Mouse (Mus musculus) CH12.LX (cell line): ENCODE data around the gene Ugt1a2. TPM values are rescaled to one million over a fixed set of nuclear protein-coding genes. Genes with fewer than 3 reads are reported as not detected.

Source experiments
- DNase-seq: peaks from one replicate; pipeline ENCODE4 v3.0.0-alpha.2; 2013; ENCODE audit errors: extremely low read depth
- H3K27ac ChIP-seq: 2 replicates; pipeline ENCODE4 v1.5.1; 2012; ENCODE audit warnings: low read depth, mild to moderate bottlenecking, control low read depth, moderate library complexity; ENCODE audit not compliant: insufficient read depth
- H3K27me3 ChIP-seq: replicated peaks from 2 replicates; pipeline ENCODE3; 2012; ENCODE audit warnings: inconsistent platforms
- H3K36me3 ChIP-seq, 2 experiments: replicated peaks in 1 of 2; 2 replicates each; pipeline versions ENCODE3 to v1.6.1; 2012; ENCODE audit warnings: inconsistent platforms in 1 of 2, low read length in 1 of 2, mild to moderate bottlenecking in 1 of 2, mixed read lengths in 1 of 2, moderate library complexity in 1 of 2; ENCODE audit not compliant: control insufficient read depth in 1 of 2, insufficient read depth in 1 of 2
- H3K4me1 ChIP-seq, 2 experiments: 2 replicates each; pipeline ENCODE4 v1.6.1; 2012; ENCODE audit warnings: inconsistent platforms in 1 of 2, moderate library complexity in 1 of 2; ENCODE audit not compliant: insufficient read depth in 2 of 2, control insufficient read depth in 1 of 2
- H3K4me2 ChIP-seq: 2 replicates; pipeline ENCODE4 v1.6.1; 2012; ENCODE audit warnings: low read depth, mild to moderate bottlenecking, control low read depth; ENCODE audit not compliant: poor library complexity, insufficient read depth, severe bottlenecking
- H3K4me3 ChIP-seq, 3 experiments: fragments of 150-350 bp in 1 of 3; sonication (generic) in 1 of 3; replicated peaks in 1 of 3; 2 replicates each; pipeline versions ENCODE3 to v1.5.1; 2011 to 2012; ENCODE audit warnings: low read depth in 2 of 3, low read length in 2 of 3, mild to moderate bottlenecking in 2 of 3, moderate library complexity in 2 of 3, control low read depth in 1 of 3, improper control_type of control experiment in 1 of 3, inconsistent platforms in 1 of 3, mixed read lengths in 1 of 3; ENCODE audit not compliant: poor library complexity in 1 of 3
- H3K79me2 ChIP-seq: replicated peaks from 2 replicates; pipeline ENCODE4 v1.6.1; 2012; ENCODE audit warnings: mild to moderate bottlenecking, moderate library complexity; ENCODE audit not compliant: control insufficient read depth, poor library complexity, insufficient read depth, severe bottlenecking; ENCODE audit errors: extremely low read depth
- H3K9ac ChIP-seq: 2 replicates; pipeline ENCODE4 v1.6.1; 2012; ENCODE audit warnings: low read depth, mild to moderate bottlenecking, control low read depth, moderate library complexity; ENCODE audit not compliant: insufficient read depth
- H3K9me3 ChIP-seq: replicated peaks from 2 replicates; pipeline ENCODE3; 2012; ENCODE audit warnings: low read length, inconsistent platforms, mixed read lengths
- CHD2 ChIP-seq: IDR thresholded peaks from 2 replicates; pipeline ENCODE4 v1.6.1; 2011; ENCODE audit warnings: low read length, improper control_type of control experiment
- CTCF ChIP-seq, 2 experiments: IDR thresholded peaks in 1 of 2; conservative IDR thresholded peaks in 1 of 2; 2 replicates each; pipeline ENCODE4 v1.5.1; 2011 to 2012; ENCODE audit warnings: low read depth in 2 of 2, low read length in 2 of 2, improper control_type of control experiment in 1 of 2, inconsistent platforms in 1 of 2, mild to moderate bottlenecking in 1 of 2, moderate library complexity in 1 of 2
- ETS1 ChIP-seq: conservative IDR thresholded peaks from 2 replicates; pipeline ENCODE4 v1.6.1; 2012; ENCODE audit warnings: low read depth, mild to moderate bottlenecking, inconsistent platforms, low read length, improper control_type of control experiment, moderate library complexity
- GABPA ChIP-seq: IDR thresholded peaks from 2 replicates; pipeline ENCODE4 v1.6.1; 2012; ENCODE audit warnings: low read depth, low read length, improper control_type of control experiment, inconsistent platforms; ENCODE audit not compliant: insufficient replicate concordance
- IRF4 ChIP-seq: IDR thresholded peaks from 2 replicates; pipeline ENCODE4 v1.6.1; 2014; ENCODE audit warnings: low read depth, mild to moderate bottlenecking, inconsistent platforms, low read length, improper control_type of control experiment
- KAT2A ChIP-seq: IDR thresholded peaks from 2 replicates; pipeline ENCODE4 v1.6.1; 2012; ENCODE audit warnings: low read length, improper control_type of control experiment, inconsistent platforms; ENCODE audit not compliant: insufficient replicate concordance
- MAZ ChIP-seq: IDR thresholded peaks from 2 replicates; pipeline ENCODE4 v1.6.1; 2012; ENCODE audit warnings: low read depth, mild to moderate bottlenecking, inconsistent platforms, low read length, improper control_type of control experiment, moderate library complexity
- MYC ChIP-seq: IDR thresholded peaks from 2 replicates; pipeline ENCODE4 v1.6.1; 2011; ENCODE audit warnings: low read depth, mild to moderate bottlenecking, improper control_type of control experiment, low read length
- NELFE ChIP-seq: IDR thresholded peaks from 2 replicates; pipeline ENCODE4 v1.6.1; 2011; ENCODE audit warnings: low read depth, low read length, improper control_type of control experiment
- NRF1 ChIP-seq: IDR thresholded peaks from 2 replicates; pipeline ENCODE4 v1.6.1; 2014; ENCODE audit warnings: low read depth, mild to moderate bottlenecking, inconsistent platforms, low read length, improper control_type of control experiment, moderate library complexity
- TCF12 ChIP-seq: IDR thresholded peaks from 2 replicates; pipeline ENCODE4 v1.6.1; 2014; ENCODE audit warnings: low read depth, mild to moderate bottlenecking, inconsistent platforms, low read length, improper control_type of control experiment
- USF1 ChIP-seq: IDR thresholded peaks from 2 replicates; pipeline ENCODE4 v1.6.1; 2014; ENCODE audit warnings: low read depth, mild to moderate bottlenecking, inconsistent platforms, low read length, improper control_type of control experiment
- ZC3H11A ChIP-seq: IDR thresholded peaks from 2 replicates; pipeline ENCODE4 v1.6.1; 2012; ENCODE audit warnings: low read depth, mild to moderate bottlenecking, inconsistent platforms, low read length, improper control_type of control experiment
- ZKSCAN1 ChIP-seq: IDR thresholded peaks from 2 replicates; pipeline ENCODE4 v1.6.1; 2012; ENCODE audit warnings: low read depth, inconsistent platforms, low read length, improper control_type of control experiment, borderline replicate concordance
- ZMIZ1 ChIP-seq: IDR thresholded peaks from 2 replicates; pipeline ENCODE4 v1.6.1; 2012; ENCODE audit warnings: low read depth, mild to moderate bottlenecking, inconsistent platforms, low read length, improper control_type of control experiment
- dilution Hi-C: fragments of 300-500 bp; cut with MboI; formaldehyde crosslinking; loops from 2 replicates; pipeline ENCODE4 v1.14.3; 2020; ENCODE audit warnings: low sequenced_read_pairs; ENCODE audit not compliant: extremely low pct_unique_long_range_greater_than_20kb, extremely low pct_ligation_motif_present
- in situ Hi-C: fragments of 300-500 bp; cut with MboI; formaldehyde crosslinking; loops from 3 replicates; pipeline ENCODE4 v1.14.3; 2019; ENCODE audit warnings: low sequenced_read_pairs, low pct_ligation_motif_present, low pct_unique_long_range_greater_than_20kb, mixed read lengths
- polyA plus RNA-seq: library from polyadenylated mRNA; unstranded; fragments of >175 nt; gene quantifications from 2 replicates; pipeline ENCODE4 v1.2.1, GENCODE M21; 2012; ENCODE audit warnings: low read depth; ENCODE audit not compliant: insufficient read length
- total RNA-seq, 2 experiments: library from RNA; depleted of rRNA; stranded (reverse); fragments of 300-350 nt in 1 of 2; fragments of >200 nt in 1 of 2; gene quantifications; 2 replicates each; pipeline ENCODE4 v1.2.3; 2012 to 2014

The Ugt1a2 gene
- total and polyA plus RNA-seq, 3 experiments = not detected

DNA sequence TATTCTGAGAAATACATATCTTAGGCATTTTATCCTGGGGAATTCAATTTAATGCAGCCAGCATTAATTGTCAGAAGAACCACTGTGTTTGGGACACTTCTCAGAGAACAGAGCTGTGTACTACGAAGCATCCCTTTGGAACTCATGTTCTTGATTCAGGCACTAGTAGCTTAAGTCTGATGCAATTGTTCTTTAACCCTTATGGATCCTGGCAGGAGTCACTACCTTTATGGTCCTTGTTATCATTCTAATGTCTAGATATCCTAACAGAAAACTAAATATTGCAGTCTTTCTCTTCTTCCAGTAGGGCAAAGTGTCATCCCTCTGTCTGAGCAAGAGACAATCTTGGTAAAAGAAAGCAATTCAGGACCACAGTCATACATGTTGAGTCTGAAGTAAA lies 12.7 kb downstream of the Ugt1a2 start:
- Histone ChIP-seq H3K4me3 (no peak overlapping the region), H3K27me3 (no peaks in the 10 kb centered on the region), H3K4me2 (no peak overlapping the region), H3K79me2 (no peaks in the 10 kb centered on the region), H3K9me3 (peaks cover 61% of the 10 kb centered on the region), H3K4me1 (no peaks in the 10 kb centered on the region), H3K27ac (no peak overlapping the region), H3K9ac (no peak overlapping the region), H3K36me3 (no peaks in the 10 kb centered on the region)
- TF ChIP-seq MAZ = no peak
- no peak for TF ChIP-seq CTCF (conservative IDR thresholded peaks at IDR 0.05 in 1 of 2, IDR thresholded peaks at IDR 0.05 in 1 of 2; ENCODE audit: low read depth in 2 of 2, low read length in 2 of 2)
- no peak for TF ChIP-seq NELFE
- no peak for TF ChIP-seq IRF4
- no peak for TF ChIP-seq CHD2
- TF ChIP-seq GABPA = no peak
- no peak for TF ChIP-seq MYC
- TF ChIP-seq ETS1 = no peak
- TF ChIP-seq ZMIZ1 = no peak
- TF ChIP-seq ZKSCAN1 = no peak
- DNase-seq = no peak
- in situ Hi-C loops = no loop called here
- dilution Hi-C loops = no loop called here

- Histone ChIP-seq H3K4me1 (no peaks in the 10 kb centered on the region), H3K27me3 (no peaks in the 10 kb centered on the region)
- dilution Hi-C loops = no loop called here
- TF ChIP-seq MYC (no peak), KAT2A (0 out of 2 replicates have a peak, but pooled peaks have one; percentile 6), GABPA (no peak), NRF1 (0 out of 2 replicates have a peak, but pooled peaks have one; percentile 6), ZC3H11A (no peak), USF1 (no peak), TCF12 (no peak)
- TF ChIP-seq, all 38 proteins: peak for 2
- Histone ChIP-seq H3K36me3 (no peaks in the 10 kb centered on the region), H3K4me3 (no peak overlapping the region), H3K79me2 (no peaks in the 10 kb centered on the region), H3K4me2 (no peak overlapping the region), H3K27ac (no peak overlapping the region), H3K9ac (no peak overlapping the region), H3K9me3 (peaks cover 67% of the 10 kb centered on the region)
- DNase-seq = no peak
- in situ Hi-C loops = no loop called here
These were observed 13.5 kb downstream of the Ugt1a2 start for GRCm38 (mm10) chr1:88213766-88214461.
